Mouse (Mus musculus) ES-E14 (cell line): ENCODE data around the gene Abca12. TPM values are rescaled to one million over a fixed set of nuclear protein-coding genes. Genes with fewer than 3 reads are reported as not detected.

Source experiments
- DNase-seq: peaks from one replicate; pipeline ENCODE4 v3.0.0-alpha.2; 2013; ENCODE audit warnings: low read depth, low spot score
- H3K27ac ChIP-seq: 2 replicates; pipeline ENCODE4 v1.5.1; 2012; ENCODE audit warnings: low read depth, mild to moderate bottlenecking, low read length, moderate library complexity, mixed read lengths; ENCODE audit not compliant: poor library complexity, insufficient read depth, severe bottlenecking
- H3K36me3 ChIP-seq: 2 replicates; pipeline ENCODE4 v1.6.1; 2012; ENCODE audit warnings: mild to moderate bottlenecking, low read length, moderate library complexity, mixed read lengths; ENCODE audit not compliant: control insufficient read depth, poor library complexity, insufficient read depth, severe bottlenecking
- H3K4me1 ChIP-seq, 2 experiments: fragments of 150-350 bp in 1 of 2; sonication (generic) in 1 of 2; 2 replicates each; pipeline ENCODE4 v1.6.1; 2012; ENCODE audit warnings: low read length in 2 of 2, mild to moderate bottlenecking in 1 of 2, mixed read lengths in 1 of 2; ENCODE audit not compliant: control insufficient read depth in 2 of 2, insufficient read depth in 2 of 2, poor library complexity in 1 of 2
- H3K4me3 ChIP-seq, 2 experiments: fragments of 150-350 bp in 1 of 2; sonication (generic) in 1 of 2; 2 replicates each; pipeline ENCODE4 v1.5.1; 2012; ENCODE audit warnings: low read length in 2 of 2, low read depth in 1 of 2, mild to moderate bottlenecking in 1 of 2, mixed read lengths in 1 of 2; ENCODE audit not compliant: insufficient read depth in 1 of 2, poor library complexity in 1 of 2, severe bottlenecking in 1 of 2
- H3K9ac ChIP-seq: 2 replicates; pipeline ENCODE4 v1.6.1; 2012; ENCODE audit warnings: low read depth, mild to moderate bottlenecking, low read length, mixed read lengths; ENCODE audit not compliant: poor library complexity, insufficient read depth, severe bottlenecking
- H3K9me3 ChIP-seq: fragments of 150-350 bp; sonication (generic); 2 replicates; pipeline ENCODE4 v1.6.1; 2012; ENCODE audit warnings: low read depth, mild to moderate bottlenecking, low read length; ENCODE audit not compliant: control insufficient read depth, insufficient read depth
- CHD2 ChIP-seq: IDR thresholded peaks from 2 replicates; pipeline ENCODE4 v1.6.1; 2014; ENCODE audit warnings: mild to moderate bottlenecking, low read depth, low read length, inconsistent platforms
- HCFC1 ChIP-seq: IDR thresholded peaks from 2 replicates; pipeline ENCODE4 v1.6.1; 2012; ENCODE audit warnings: low read length, inconsistent platforms, borderline replicate concordance; ENCODE audit not compliant: insufficient read depth
- MAFK ChIP-seq: IDR thresholded peaks from 2 replicates; pipeline ENCODE4 v1.6.1; 2014; ENCODE audit warnings: mild to moderate bottlenecking, low read depth, low read length, inconsistent platforms; ENCODE audit not compliant: insufficient read depth
- ZC3H11A ChIP-seq: IDR thresholded peaks from 2 replicates; pipeline ENCODE4 v1.6.1; 2012; ENCODE audit warnings: low read depth, mild to moderate bottlenecking, inconsistent platforms, low read length, borderline replicate concordance
- ZNF384 ChIP-seq: IDR thresholded peaks from 2 replicates; pipeline ENCODE4 v1.6.1; 2012; ENCODE audit warnings: low read depth, low read length, inconsistent platforms
- in situ Hi-C, 2 experiments: fragments of 600-800 bp; cut with MboI; formaldehyde crosslinking; loops; one replicate each; pipeline ENCODE4 v1.15.1; 2025; ENCODE audit warnings: low sequenced_read_pairs in 2 of 2, inconsistent platforms in 1 of 2; ENCODE audit not compliant: unreplicated experiment in 2 of 2
- total RNA-seq: library from RNA; depleted of rRNA; stranded (reverse); fragments of 300-350 nt; gene quantifications from 2 replicates; pipeline ENCODE4 v1.2.3, GENCODE M21; 2012

Gene Abca12
- total RNA-seq, 1 experiment = 0.31 TPM

GRCm38 (mm10) chr1:71417951-71418350, 3.2 kb upstream of the Abca12 start:
- Histone ChIP-seq H3K36me3 (no peaks in the 10 kb centered on the region), H3K9ac (no peak overlapping the region), H3K9me3 (no peaks in the 10 kb centered on the region), H3K4me1 (no peaks in the 10 kb centered on the region), H3K27ac (no peak overlapping the region), H3K4me3 (no peak overlapping the region)
- TF ChIP-seq ZNF384 (no peak), MAFK (no peak), CHD2 (no peak), ZC3H11A (no peak), HCFC1 (no peak)
- no peak for DNase-seq
- in situ Hi-C loops = no loop called here

- in situ Hi-C loops = no loop called here
- no peak for TF ChIP-seq ZNF384
- TF ChIP-seq MAFK = no peak
- TF ChIP-seq HCFC1 = no peak
- TF ChIP-seq CHD2 = no peak
- TF ChIP-seq ZC3H11A = no peak
- Histone ChIP-seq H3K27ac (no peak overlapping the region), H3K9ac (no peak overlapping the region), H3K9me3 (no peaks in the 10 kb centered on the region), H3K4me3 (no peak overlapping the region), H3K4me1 (no peaks in the 10 kb centered on the region), H3K36me3 (no peaks in the 10 kb centered on the region)
- DNase-seq = no peak
Measured at GRCm38 (mm10) chr1:71414084-71414483, 626 bp downstream of the Abca12 start.

GRCm38 (mm10) chr1:71413114-71413513, 1.6 kb downstream of the Abca12 start:
- Histone ChIP-seq H3K36me3 (no peaks in the 10 kb centered on the region), H3K4me3 (no peak overlapping the region), H3K9me3 (no peaks in the 10 kb centered on the region), H3K4me1 (no peaks in the 10 kb centered on the region), H3K27ac (no peak overlapping the region), H3K9ac (no peak overlapping the region)
- in situ Hi-C loops = no loop called here
- DNase-seq = no peak
- TF ChIP-seq ZC3H11A = no peak
- TF ChIP-seq HCFC1 = no peak
- TF ChIP-seq MAFK = no peak
- TF ChIP-seq CHD2 = no peak
- no peak for TF ChIP-seq ZNF384

GRCm38 (mm10) chr1:71407711-71408110, 7.0 kb downstream of the Abca12 start:
- no peaks in the 10 kb centered on the region for H3K36me3 ChIP-seq
- no peak for DNase-seq
- no peak overlapping the region for H3K9ac ChIP-seq
- no peaks in the 10 kb centered on the region for H3K4me1 ChIP-seq
- H3K9me3 ChIP-seq = no peaks in the 10 kb centered on the region
- no peak overlapping the region for H3K4me3 ChIP-seq
- in situ Hi-C loops = no loop called here
- no peak for TF ChIP-seq ZNF384
- TF ChIP-seq CHD2 = no peak
- no peak for TF ChIP-seq HCFC1
- no peak for TF ChIP-seq ZC3H11A
- no peak for TF ChIP-seq MAFK
- no peak overlapping the region for H3K27ac ChIP-seq

GRCm38 (mm10) chr1:71397635-71398034, 17.1 kb downstream of the Abca12 start:
- H3K27ac ChIP-seq = no peak overlapping the region
- in situ Hi-C loops = no loop called here
- H3K4me3 ChIP-seq = no peak overlapping the region

More at GRCm38 (mm10) chr1:71397635-71398034, 17.1 kb downstream of the Abca12 start:
- no peaks in the 10 kb centered on the region for H3K9me3 ChIP-seq
- no peaks in the 10 kb centered on the region for H3K36me3 ChIP-seq
- H3K9ac ChIP-seq = no peak overlapping the region
- no peak for DNase-seq
- H3K4me1 ChIP-seq = no peaks in the 10 kb centered on the region
- TF ChIP-seq ZC3H11A = no peak
- no peak for TF ChIP-seq ZNF384
- TF ChIP-seq MAFK = no peak
- TF ChIP-seq CHD2 = no peak
- no peak for TF ChIP-seq HCFC1
